Mouse (Mus musculus): Measurements from ENCODE around the gene Zfp280b. TPM values are rescaled to one million over a fixed set of nuclear protein-coding genes. Genes with fewer than 3 reads are reported as not detected.

Zfp280b gene
- 5.5 and 5.6 TPM in 2 replicates for polyA plus RNA-seq (2012; rRNA removed)

GRCm38 (mm10) chr10:76032402-76033118, at the start of gene Zfp280b:
TSS of gene Zfp280b (plus strand) at chr10:76032650.

Other genes with a start within 250 kb of the Zfp280b start
- 287 and 357 TPM in 2 replicates for gene Gstt1, start 234.1 kb upstream of the Zfp280b start, polyA plus RNA-seq (2012; rRNA removed)
- 0.05 TPM in 1 of 2 replicates, not detected in the other for gene Gstt4, start 210.1 kb upstream of the Zfp280b start, polyA plus RNA-seq (2012; rRNA removed)
- 83.1 and 102 TPM in 2 replicates for gene Gstt2, start 195.2 kb upstream of the Zfp280b start, polyA plus RNA-seq (2012; rRNA removed)
- gene Mif, start 172.4 kb upstream of the Zfp280b start, polyA plus RNA-seq (2012; rRNA removed) = 1,404 and 1,705 TPM in 2 replicates
- gene Derl3, start 139.2 kb upstream of the Zfp280b start, polyA plus RNA-seq (2012; rRNA removed) = 0.78 and 1.6 TPM in 2 replicates
- gene Smarcb1, start 111.0 kb upstream of the Zfp280b start, polyA plus RNA-seq (2012; rRNA removed) = 16.7 and 17.9 TPM in 2 replicates
- gene Chchd10, start 99.5 kb upstream of the Zfp280b start, polyA plus RNA-seq (2012; rRNA removed) = 218 and 226 TPM in 2 replicates
- gene Mmp11, start 96.2 kb upstream of the Zfp280b start, polyA plus RNA-seq (2012; rRNA removed) = 1.7 and 2.3 TPM in 2 replicates
- 13.6 and 15.6 TPM in 2 replicates for gene Gm867, start 92.0 kb upstream of the Zfp280b start, polyA plus RNA-seq (2012; rRNA removed)
- gene Vpreb3, start 89.6 kb upstream of the Zfp280b start, polyA plus RNA-seq (2012; rRNA removed) = 24.5 and 38.1 TPM in 2 replicates
- gene Gm5134, start 78.1 kb upstream of the Zfp280b start, polyA plus RNA-seq (2012; rRNA removed) = 0.23 and 0.24 TPM in 2 replicates
- 0.01 TPM in 1 of 2 replicates, not detected in the other for gene Slc5a4b, start 78.3 kb downstream of the Zfp280b start, polyA plus RNA-seq (2012; rRNA removed)
- 0.01 and 0.04 TPM in 2 replicates for gene Slc5a4a, start 114.8 kb downstream of the Zfp280b start, polyA plus RNA-seq (2012; rRNA removed)
- 3.7 and 4.1 TPM in 2 replicates for gene Prmt2, start 205.2 kb downstream of the Zfp280b start, polyA plus RNA-seq (2012; rRNA removed)
- 0.31 and 0.58 TPM in 2 replicates for gene S100b, start 221.2 kb downstream of the Zfp280b start, polyA plus RNA-seq (2012; rRNA removed)